Mouse (Mus musculus) CH12.LX (cell line): Measurements from ENCODE around the gene Lrrc55. TPM values are rescaled to one million over a fixed set of nuclear protein-coding genes. Genes with fewer than 3 reads are reported as not detected.

ENCODE experiments used
- DNase-seq: peaks from one replicate; pipeline ENCODE4 v3.0.0-alpha.2; 2013; ENCODE audit errors: extremely low read depth
- H3K27ac ChIP-seq: 2 replicates; pipeline ENCODE4 v1.5.1; 2012; ENCODE audit warnings: low read depth, mild to moderate bottlenecking, control low read depth, moderate library complexity; ENCODE audit not compliant: insufficient read depth
- H3K27me3 ChIP-seq: replicated peaks from 2 replicates; pipeline ENCODE3; 2012; ENCODE audit warnings: inconsistent platforms
- H3K36me3 ChIP-seq, 2 experiments: replicated peaks in 1 of 2; 2 replicates each; pipeline versions ENCODE3 to v1.6.1; 2012; ENCODE audit warnings: inconsistent platforms in 1 of 2, low read length in 1 of 2, mild to moderate bottlenecking in 1 of 2, mixed read lengths in 1 of 2, moderate library complexity in 1 of 2; ENCODE audit not compliant: control insufficient read depth in 1 of 2, insufficient read depth in 1 of 2
- H3K4me1 ChIP-seq, 2 experiments: 2 replicates each; pipeline ENCODE4 v1.6.1; 2012; ENCODE audit warnings: inconsistent platforms in 1 of 2, moderate library complexity in 1 of 2; ENCODE audit not compliant: insufficient read depth in 2 of 2, control insufficient read depth in 1 of 2
- H3K4me2 ChIP-seq: 2 replicates; pipeline ENCODE4 v1.6.1; 2012; ENCODE audit warnings: low read depth, mild to moderate bottlenecking, control low read depth; ENCODE audit not compliant: poor library complexity, insufficient read depth, severe bottlenecking
- H3K4me3 ChIP-seq, 3 experiments: fragments of 150-350 bp in 1 of 3; sonication (generic) in 1 of 3; replicated peaks in 1 of 3; 2 replicates each; pipeline versions ENCODE3 to v1.5.1; 2011 to 2012; ENCODE audit warnings: low read depth in 2 of 3, low read length in 2 of 3, mild to moderate bottlenecking in 2 of 3, moderate library complexity in 2 of 3, control low read depth in 1 of 3, improper control_type of control experiment in 1 of 3, inconsistent platforms in 1 of 3, mixed read lengths in 1 of 3; ENCODE audit not compliant: poor library complexity in 1 of 3
- H3K79me2 ChIP-seq: replicated peaks from 2 replicates; pipeline ENCODE4 v1.6.1; 2012; ENCODE audit warnings: mild to moderate bottlenecking, moderate library complexity; ENCODE audit not compliant: control insufficient read depth, poor library complexity, insufficient read depth, severe bottlenecking; ENCODE audit errors: extremely low read depth
- H3K9ac ChIP-seq: 2 replicates; pipeline ENCODE4 v1.6.1; 2012; ENCODE audit warnings: low read depth, mild to moderate bottlenecking, control low read depth, moderate library complexity; ENCODE audit not compliant: insufficient read depth
- H3K9me3 ChIP-seq: replicated peaks from 2 replicates; pipeline ENCODE3; 2012; ENCODE audit warnings: low read length, inconsistent platforms, mixed read lengths
- BHLHE40 ChIP-seq: IDR thresholded peaks from 2 replicates; pipeline ENCODE4 v1.6.1; 2011; ENCODE audit warnings: mild to moderate bottlenecking, low read depth, low read length, improper control_type of control experiment
- CHD2 ChIP-seq: IDR thresholded peaks from 2 replicates; pipeline ENCODE4 v1.6.1; 2011; ENCODE audit warnings: low read length, improper control_type of control experiment
- ELF1 ChIP-seq: IDR thresholded peaks from 2 replicates; pipeline ENCODE4 v1.6.1; 2014; ENCODE audit warnings: low read depth, mild to moderate bottlenecking, inconsistent platforms, low read length, improper control_type of control experiment
- ETS1 ChIP-seq: conservative IDR thresholded peaks from 2 replicates; pipeline ENCODE4 v1.6.1; 2012; ENCODE audit warnings: low read depth, mild to moderate bottlenecking, inconsistent platforms, low read length, improper control_type of control experiment, moderate library complexity
- GABPA ChIP-seq: IDR thresholded peaks from 2 replicates; pipeline ENCODE4 v1.6.1; 2012; ENCODE audit warnings: low read depth, low read length, improper control_type of control experiment, inconsistent platforms; ENCODE audit not compliant: insufficient replicate concordance
- KAT2A ChIP-seq: IDR thresholded peaks from 2 replicates; pipeline ENCODE4 v1.6.1; 2012; ENCODE audit warnings: low read length, improper control_type of control experiment, inconsistent platforms; ENCODE audit not compliant: insufficient replicate concordance
- MXI1 ChIP-seq: IDR thresholded peaks from 2 replicates; pipeline ENCODE4 v1.6.1; 2011; ENCODE audit warnings: mild to moderate bottlenecking, low read depth, low read length, improper control_type of control experiment
- PAX5 ChIP-seq: IDR thresholded peaks from 2 replicates; pipeline ENCODE4 v1.6.1; 2012; ENCODE audit warnings: low read length, inconsistent platforms, mixed read lengths
- POLR2AphosphoS2 ChIP-seq: IDR thresholded peaks from 2 replicates; pipeline ENCODE4 v1.6.1; 2011; ENCODE audit warnings: low read depth, low read length, improper control_type of control experiment
- RAD21 ChIP-seq: IDR thresholded peaks from 2 replicates; pipeline ENCODE4 v1.6.1; 2011; ENCODE audit warnings: low read depth, mild to moderate bottlenecking, low read length, improper control_type of control experiment, moderate library complexity
- SMC3 ChIP-seq: IDR thresholded peaks from 2 replicates; pipeline ENCODE4 v1.6.1; 2011; ENCODE audit warnings: low read depth, low read length, improper control_type of control experiment
- TBP ChIP-seq: conservative IDR thresholded peaks from 2 replicates; pipeline ENCODE4 v1.6.1; 2011; ENCODE audit warnings: low read depth, low read length, improper control_type of control experiment
- TCF12 ChIP-seq: IDR thresholded peaks from 2 replicates; pipeline ENCODE4 v1.6.1; 2014; ENCODE audit warnings: low read depth, mild to moderate bottlenecking, inconsistent platforms, low read length, improper control_type of control experiment
- UBTF ChIP-seq: IDR thresholded peaks from 2 replicates; pipeline ENCODE4 v1.6.1; 2012; ENCODE audit warnings: low read depth, mild to moderate bottlenecking, inconsistent platforms, low read length, improper control_type of control experiment, moderate library complexity
- ZMIZ1 ChIP-seq: IDR thresholded peaks from 2 replicates; pipeline ENCODE4 v1.6.1; 2012; ENCODE audit warnings: low read depth, mild to moderate bottlenecking, inconsistent platforms, low read length, improper control_type of control experiment
- ZNF384 ChIP-seq: IDR thresholded peaks from 2 replicates; pipeline ENCODE4 v1.6.1; 2012; ENCODE audit warnings: low read depth, low read length, improper control_type of control experiment, inconsistent platforms
- dilution Hi-C: fragments of 300-500 bp; cut with MboI; formaldehyde crosslinking; loops from 2 replicates; pipeline ENCODE4 v1.14.3; 2020; ENCODE audit warnings: low sequenced_read_pairs; ENCODE audit not compliant: extremely low pct_unique_long_range_greater_than_20kb, extremely low pct_ligation_motif_present
- in situ Hi-C: fragments of 300-500 bp; cut with MboI; formaldehyde crosslinking; loops from 3 replicates; pipeline ENCODE4 v1.14.3; 2019; ENCODE audit warnings: low sequenced_read_pairs, low pct_ligation_motif_present, low pct_unique_long_range_greater_than_20kb, mixed read lengths
- polyA plus RNA-seq: library from polyadenylated mRNA; unstranded; fragments of >175 nt; gene quantifications from 2 replicates; pipeline ENCODE4 v1.2.1, GENCODE M21; 2012; ENCODE audit warnings: low read depth; ENCODE audit not compliant: insufficient read length
- total RNA-seq, 2 experiments: library from RNA; depleted of rRNA; stranded (reverse); fragments of 300-350 nt in 1 of 2; fragments of >200 nt in 1 of 2; gene quantifications; 2 replicates each; pipeline ENCODE4 v1.2.3; 2012 to 2014

The Lrrc55 gene
- total and polyA plus RNA-seq, 3 experiments, result not detected

DNA sequence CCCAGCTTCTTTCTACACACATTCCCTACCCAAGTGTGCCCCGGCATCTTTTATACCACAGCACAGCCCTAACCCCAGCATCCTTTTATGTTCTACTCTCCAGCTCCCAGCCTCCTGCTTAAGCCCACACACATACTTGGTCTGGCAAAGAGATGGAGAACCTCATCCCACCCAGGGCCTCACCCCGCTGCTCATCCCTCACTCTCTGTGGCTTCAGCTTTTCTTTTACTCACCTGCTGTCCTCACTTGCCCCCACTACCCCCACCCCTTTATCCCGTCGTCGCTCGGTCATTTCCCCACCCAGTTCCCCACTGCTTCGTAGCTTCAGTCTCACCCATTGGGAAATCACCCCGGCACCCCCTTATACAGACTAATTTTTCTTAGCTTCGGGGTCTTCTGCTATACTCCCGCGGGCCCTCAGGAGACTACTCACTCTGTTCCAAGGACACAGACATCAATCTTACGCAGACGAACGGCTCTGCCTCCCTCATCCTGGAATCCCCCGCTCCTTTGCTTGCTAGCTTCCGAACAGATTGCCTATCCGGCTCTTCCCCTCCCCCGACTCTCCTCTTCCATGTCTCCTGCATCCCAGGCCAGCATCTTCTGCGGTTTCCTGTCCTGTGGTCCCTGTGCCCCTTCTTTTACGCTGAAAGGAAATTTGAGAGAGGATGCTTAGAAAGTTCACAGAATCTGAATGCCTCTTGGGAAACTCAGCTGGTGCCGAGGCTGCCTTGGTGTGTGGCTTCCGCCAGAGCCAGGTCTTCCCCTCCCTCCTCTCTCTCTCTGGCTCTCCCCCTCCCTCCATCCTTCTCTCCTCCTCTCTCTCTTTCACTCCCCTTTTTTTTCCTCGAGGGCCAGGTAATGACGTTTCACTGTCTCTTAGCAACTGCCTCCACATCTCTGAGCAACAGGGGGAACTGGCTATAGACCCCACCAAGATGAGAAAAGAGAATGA is 1.3 kb upstream of the Lrrc55 start:
- H3K79me2 ChIP-seq, result no peaks in the 10 kb centered on the region
- H3K4me1 ChIP-seq, result peaks cover 0 to 8% of the 10 kb centered on the region in 2 experiments; a peak in 1 of 4 replicates
- no peak for DNase-seq
- no peak overlapping the region for H3K9ac ChIP-seq
- in situ Hi-C loops, result no loop called here
- H3K36me3 ChIP-seq, result no peaks in the 10 kb centered on the region
- no peak for TF ChIP-seq BHLHE40
- TF ChIP-seq SMC3, result no peak
- TF ChIP-seq CHD2, result no peak
- no peak for TF ChIP-seq ETS1
- no peak for TF ChIP-seq ZMIZ1
- TF ChIP-seq KAT2A, result no peak
- no peak for TF ChIP-seq TBP
- TF ChIP-seq TCF12, result no peak
- no peak for TF ChIP-seq UBTF
- no peak for TF ChIP-seq MXI1
- H3K4me3 ChIP-seq, result no peak overlapping the region
- dilution Hi-C loops, result no loop called here
- H3K27ac ChIP-seq, result no peak overlapping the region
- H3K4me2 ChIP-seq, result no peak overlapping the region
- H3K27me3 ChIP-seq, result peaks cover 42% of the 10 kb centered on the region
- H3K9me3 ChIP-seq, result no peaks in the 10 kb centered on the region

DNA sequence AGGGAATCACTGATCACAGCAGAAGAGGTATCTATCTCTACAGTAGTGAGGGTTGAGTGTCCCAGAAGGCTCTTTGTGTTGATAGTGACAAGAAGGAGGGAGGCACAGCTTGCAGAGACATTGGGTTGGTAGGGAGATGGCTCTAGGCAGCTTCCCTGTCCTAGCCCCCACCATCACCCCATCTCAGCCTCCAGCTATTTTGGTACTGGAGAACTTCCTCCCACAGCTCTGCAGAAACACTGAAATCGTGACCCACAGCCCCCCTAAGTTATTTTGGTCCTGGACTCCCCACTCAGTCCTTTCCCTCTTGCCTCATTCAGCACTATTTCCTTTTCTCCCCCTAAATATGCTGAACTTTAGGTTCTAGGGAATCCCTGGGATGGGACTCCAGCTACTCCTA is 2.4 kb downstream of the Lrrc55 start:
- Histone ChIP-seq H3K4me2 (no peak overlapping the region), H3K36me3 (no peaks in the 10 kb centered on the region), H3K4me1 (peaks cover 0 to 8% of the 10 kb centered on the region in 2 experiments; a peak in 1 of 4 replicates), H3K79me2 (no peaks in the 10 kb centered on the region), H3K9ac (no peak overlapping the region), H3K27me3 (peaks cover 51% of the 10 kb centered on the region), H3K4me3 (no peak overlapping the region), H3K9me3 (no peaks in the 10 kb centered on the region), H3K27ac (no peak overlapping the region)
- DNase-seq, result no peak
- no peak for TF ChIP-seq ETS1
- TF ChIP-seq ELF1, result no peak
- TF ChIP-seq RAD21, result no peak
- no peak for TF ChIP-seq POLR2AphosphoS2
- no peak for TF ChIP-seq ZNF384
- no peak for TF ChIP-seq PAX5
- TF ChIP-seq GABPA, result no peak
- no peak for TF ChIP-seq CHD2
- TF ChIP-seq BHLHE40, result no peak
- dilution Hi-C loops (no loop called here), in situ Hi-C loops (no loop called here)
